Mouse (Mus musculus): ENCODE measurements around the gene Gng13. TPM values are rescaled to one million over a fixed set of nuclear protein-coding genes. Genes with fewer than 3 reads are reported as not detected.

Gene Gng13
- total RNA-seq (2012; rRNA removed) (3.1 and 3.9 TPM in 2 replicates), polyA plus RNA-seq (2012; ENCODE audit: insufficient read depth in 1 of 2, insufficient read length in 2 of 2, low read depth in 1 of 2, low replicate concordance in 2 of 2, missing spikeins in 1 of 2) (under 1 TPM in 1 of 2 experiments, not detected in 1; 0.13 TPM)

DNA sequence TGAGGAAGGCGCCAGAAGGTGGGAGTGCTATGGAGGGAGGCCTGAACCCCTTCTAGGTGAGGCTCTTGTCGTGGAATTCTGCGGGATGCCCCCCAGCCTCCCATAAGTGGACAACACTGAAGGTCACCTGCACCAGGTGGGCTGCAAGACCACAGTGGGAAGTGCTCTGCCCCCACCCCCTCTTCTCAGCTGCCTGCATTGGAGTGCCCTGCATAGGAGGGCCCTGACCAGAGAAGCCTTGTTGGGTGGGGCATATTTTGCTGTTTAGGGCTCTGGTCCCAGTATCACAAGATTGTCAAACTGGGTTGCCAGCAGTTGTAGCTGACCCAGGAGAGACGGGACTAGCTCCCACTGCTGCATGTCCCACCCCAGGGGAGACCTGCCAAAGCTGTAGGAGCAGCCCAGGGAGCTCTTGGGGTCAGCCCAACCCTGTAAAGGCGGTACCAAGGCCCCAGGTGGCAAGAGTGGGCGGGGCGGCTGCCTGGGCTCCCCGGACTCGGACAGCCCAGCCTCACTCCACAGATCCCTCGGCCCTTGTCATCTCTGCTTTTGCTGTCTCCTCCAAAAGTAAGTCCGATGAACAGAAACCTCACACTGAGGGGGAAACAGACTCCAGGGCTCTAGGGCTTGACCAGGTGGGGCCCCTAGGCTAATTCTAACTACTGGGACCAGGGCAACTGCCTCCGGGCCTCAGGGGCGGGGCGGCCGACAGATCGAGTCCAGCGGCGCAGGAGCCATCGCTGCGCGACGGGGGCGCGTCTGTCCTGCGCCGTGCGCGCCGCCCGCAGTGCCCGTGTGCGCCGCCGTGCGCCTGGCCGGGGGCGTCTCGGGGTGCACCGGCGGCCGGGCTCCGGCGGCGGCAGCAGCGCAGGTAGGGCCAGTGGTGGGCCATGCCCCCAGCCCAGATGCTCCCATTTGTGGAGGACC lies at the start of gene Gng13:
Gng13 (plus strand) TSS at position 461 of the 927 bp plus-strand sequence.
- Histone ChIP-seq H3K36me3 (ENCODE audit: control insufficient read depth in 1 of 2, insufficient read depth in 2 of 2, low read length in 2 of 2) (no peaks in the 10 kb centered on the region), H3K79me2 (ENCODE audit: control insufficient read depth, insufficient read depth, low read length, poor library complexity) (no peaks in the 10 kb centered on the region), H3K4me3 (ENCODE audit: control insufficient read depth in 1 of 2, insufficient read depth in 1 of 2, low read depth in 2 of 2, low read length in 2 of 2) (no peak within 1 kb of the TSS), H3K9ac (ENCODE audit: control insufficient read depth, low read depth, low read length, poor library complexity, severe bottlenecking) (no peak within 1 kb of the TSS), H3K9me3 (replicated peaks; ENCODE audit: insufficient read depth, low read length) (no peaks in the 10 kb centered on the region), H3K4me1 (ENCODE audit: control insufficient read depth in 1 of 2, insufficient read depth in 2 of 2, low read length in 2 of 2) (peaks cover 0 to 10% of the 10 kb centered on the region in 2 experiments; a peak in 2 of 4 replicates), H3K27me3 (ENCODE audit: control insufficient read depth in 1 of 2, insufficient read depth in 2 of 2, low read length in 2 of 2) (0 out of 4 replicates have a peak, but pooled peaks cover 0 to 1% of the 10 kb centered on the region in 2 experiments), H3K27ac (ENCODE audit: control insufficient read depth, low read depth, low read length) (no peak within 1 kb of the TSS)
- no peak for DNase-seq (ENCODE audit: low read depth, low spot score)
- no peak for TF ChIP-seq RCOR1 (IDR thresholded peaks at IDR 0.05; ENCODE audit: low read depth, low read length)
- no peak for TF ChIP-seq E2F4 (IDR thresholded peaks at IDR 0.05; ENCODE audit: borderline replicate concordance, low read depth, low read length)
- no peak for TF ChIP-seq USF2 (IDR thresholded peaks at IDR 0.05; ENCODE audit: borderline replicate concordance in 1 of 2, insufficient read depth in 1 of 2, low read depth in 1 of 2, low read length in 2 of 2)
- no peak for TF ChIP-seq BHLHE40 (IDR thresholded peaks at IDR 0.05; ENCODE audit: borderline replicate concordance, low read depth, low read length)
- no peak for TF ChIP-seq ZNF384 (IDR thresholded peaks at IDR 0.05; ENCODE audit: low read depth, low read length)
- no peak for TF ChIP-seq POLR2AphosphoS2 (IDR thresholded peaks at IDR 0.05; ENCODE audit: low read length)
- TF ChIP-seq CTCF (IDR thresholded peaks at IDR 0.05 in 2 of 3, conservative IDR thresholded peaks at IDR 0.05 in 1 of 3; ENCODE audit: control insufficient read depth in 1 of 3, insufficient read depth in 1 of 3, low read depth in 2 of 3, low read length in 3 of 3, poor library complexity in 1 of 3, severe bottlenecking in 1 of 3), result no peak
- TF ChIP-seq MYB (IDR thresholded peaks at IDR 0.05; ENCODE audit: low read depth, low read length), result no peak
- TF ChIP-seq MXI1 (IDR thresholded peaks at IDR 0.05; ENCODE audit: low read depth, low read length), result no peak
- no peak for TF ChIP-seq NELFE (IDR thresholded peaks at IDR 0.05; ENCODE audit: low read depth, low read length)
- no peak for TF ChIP-seq ZKSCAN1 (IDR thresholded peaks at IDR 0.05; ENCODE audit: low read depth, low read length)
- no peak for TF ChIP-seq JUND (IDR thresholded peaks at IDR 0.05; ENCODE audit: low read depth, low read length)
- no peak for TF ChIP-seq GATA1 (IDR thresholded peaks at IDR 0.05; ENCODE audit: low read depth, low read length)
- TF ChIP-seq ZMIZ1 (IDR thresholded peaks at IDR 0.05; ENCODE audit: low read depth, low read length), result no peak
- TF ChIP-seq CHD2 (IDR thresholded peaks at IDR 0.05; ENCODE audit: low read length), result no peak
- TF ChIP-seq MAFK (IDR thresholded peaks at IDR 0.05; ENCODE audit: borderline replicate concordance, low read depth, low read length), result no peak
- no peak for TF ChIP-seq POLR2AphosphoS5 (IDR thresholded peaks at IDR 0.05; ENCODE audit: borderline replicate concordance, low read depth, low read length)

DNA sequence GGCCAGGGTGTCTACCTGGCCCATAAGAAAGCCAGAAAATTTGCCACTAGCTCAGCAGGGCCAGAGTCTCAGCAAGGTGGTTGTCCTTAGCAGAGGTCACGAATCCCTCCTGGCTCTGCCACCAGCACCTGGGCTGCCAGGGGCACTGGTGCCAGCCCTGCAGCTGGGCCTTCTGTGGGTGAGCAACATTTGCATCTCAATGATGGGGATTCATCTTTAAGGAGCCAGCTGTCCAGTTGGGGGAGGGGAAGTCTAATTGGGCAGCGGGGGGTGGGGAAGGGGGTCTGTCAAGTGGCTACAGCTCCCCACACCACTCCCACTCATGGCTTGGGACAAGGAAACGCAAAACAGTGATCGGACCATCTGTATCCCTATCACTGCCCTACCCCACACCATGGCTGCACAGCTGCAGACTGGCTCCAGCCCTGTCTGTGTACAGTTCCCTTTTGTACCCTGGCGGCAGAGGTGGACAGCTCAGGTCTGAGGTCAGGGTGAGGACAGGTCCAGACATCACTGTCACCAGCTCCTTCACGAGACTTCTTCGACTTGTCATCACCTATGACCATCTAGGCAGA lies 48.4 kb upstream of the Gng13 start:
- H3K79me2 ChIP-seq (ENCODE audit: control insufficient read depth, insufficient read depth, low read length, poor library complexity), result no peaks in the 10 kb centered on the region
- H3K27ac ChIP-seq (ENCODE audit: control insufficient read depth, low read depth, low read length), result no peak overlapping the region
- DNase-seq (ENCODE audit: low read depth, low spot score), result no peak
- no peak overlapping the region for H3K4me3 ChIP-seq (ENCODE audit: control insufficient read depth in 1 of 2, insufficient read depth in 1 of 2, low read depth in 2 of 2, low read length in 2 of 2)
- TF ChIP-seq MAZ (IDR thresholded peaks at IDR 0.05; ENCODE audit: low read depth, low read length), result no peak
- no peak for TF ChIP-seq ZNF384 (IDR thresholded peaks at IDR 0.05; ENCODE audit: low read depth, low read length)
- TF ChIP-seq NRF1 (IDR thresholded peaks at IDR 0.05; ENCODE audit: insufficient read depth, low read depth, low read length, poor library complexity, severe bottlenecking), result no peak
- H3K27me3 ChIP-seq (ENCODE audit: control insufficient read depth in 1 of 2, insufficient read depth in 2 of 2, low read length in 2 of 2), result peaks cover 0 to 2% of the 10 kb centered on the region in 2 experiments; a peak in 1 of 4 replicates
- H3K9ac ChIP-seq (ENCODE audit: control insufficient read depth, low read depth, low read length, poor library complexity, severe bottlenecking), result no peak overlapping the region
- H3K4me1 ChIP-seq (ENCODE audit: control insufficient read depth in 1 of 2, insufficient read depth in 2 of 2, low read length in 2 of 2), result no peaks in the 10 kb centered on the region
- H3K36me3 ChIP-seq (ENCODE audit: control insufficient read depth in 1 of 2, insufficient read depth in 2 of 2, low read length in 2 of 2), result no peaks in the 10 kb centered on the region
- H3K9me3 ChIP-seq (replicated peaks; ENCODE audit: insufficient read depth, low read length), result no peaks in the 10 kb centered on the region

All from MEL (cell line).